Comparison of ENCODE assay signal across 29 mouse cellular contexts in genomic region chr3:134223956-134224355, GRCm38 (mm10). TPM values are rescaled to one million over a fixed set of nuclear protein-coding genes. Genes with fewer than 3 reads are reported as not detected.
"Had no signal": no experiment of that assay in that cellular context is flagged by ENCODE, and none has a peak within 500 bp of the region (broad histone marks: within the 10 kb centered on the region; RNA-seq: fewer than 3 reads in every experiment).

No protein-coding gene starts in this region.

- H3K36me3 ChIP-seq: heart, embryonic 13.5 days; heart, embryonic 15.5 days; hindbrain, embryonic 10.5 days; hindbrain, embryonic 12.5 days; intestine, embryonic 15.5 days; limb, embryonic 10.5 days; limb, embryonic 12.5 days; liver, embryonic 13.5 days; liver, embryonic 15.5 days had no signal

- H3K4me1 ChIP-seq: heart, embryonic 13.5 days; heart, embryonic 15.5 days; hindbrain, embryonic 10.5 days; hindbrain, embryonic 12.5 days; intestine, embryonic 15.5 days; limb, embryonic 10.5 days; limb, embryonic 12.5 days; liver, embryonic 13.5 days had no signal

- ATAC-seq: hindbrain, embryonic 16.5 days; inflammation-experienced regulatory T-cells, adult 6 months; intestine, embryonic 15.5 days; intestine, postnatal 0 days; liver, postnatal 0 days had no signal

- H3K27me3 ChIP-seq: heart, embryonic 13.5 days; heart, embryonic 15.5 days; hindbrain, embryonic 12.5 days; intestine, embryonic 15.5 days; limb, embryonic 12.5 days; liver, embryonic 13.5 days; liver, embryonic 15.5 days had no signal

- H3K4me3 ChIP-seq: heart, adult 2 months; heart, embryonic 13.5 days; heart, embryonic 15.5 days; hindbrain, embryonic 10.5 days; hindbrain, embryonic 12.5 days; intestine, embryonic 15.5 days; layer of hippocampus, adult 2 months; left cerebral cortex, adult 2 months; limb, embryonic 10.5 days; limb, embryonic 12.5 days; liver, embryonic 13.5 days; liver, embryonic 15.5 days had no signal

- H3K9me3 ChIP-seq: heart, embryonic 13.5 days; heart, embryonic 15.5 days; hindbrain, embryonic 10.5 days; hindbrain, embryonic 12.5 days; intestine, embryonic 15.5 days; limb, embryonic 10.5 days; limb, embryonic 12.5 days; liver, embryonic 13.5 days; liver, embryonic 15.5 days had no signal

- DNase-seq: gastrocnemius, postnatal 10 days; gastrocnemius, postnatal 25 days; heart, adult 2 months; heart, postnatal 14 days; heart, postnatal 4 days; kidney, adult 18-20 months; kidney, adult 8-10 months; kidney, postnatal 10 days; kidney, postnatal 25 days; kidney, postnatal 4 days; liver; liver, embryonic 13.5 days; liver, postnatal 0 days had no signal

- H3K27ac ChIP-seq: heart, adult 2 months; heart, embryonic 13.5 days; heart, embryonic 15.5 days; hindbrain, embryonic 10.5 days; hindbrain, embryonic 12.5 days; hindbrain, embryonic 14.5 days; intestine, embryonic 15.5 days; layer of hippocampus, adult 2 months; left cerebral cortex, adult 2 months; limb, embryonic 10.5 days; limb, embryonic 12.5 days; liver, embryonic 13.5 days; liver, embryonic 15.5 days had no signal

- H3K4me2 ChIP-seq: heart, embryonic 11.5 days; heart, embryonic 13.5 days; heart, embryonic 15.5 days; hindbrain, embryonic 12.5 days; hindbrain, embryonic 14.5 days; intestine, embryonic 15.5 days; limb, embryonic 12.5 days; liver, embryonic 11.5 days; liver, embryonic 13.5 days; liver, embryonic 15.5 days had no signal

- H3K9ac ChIP-seq: heart, embryonic 13.5 days; heart, embryonic 15.5 days; hindbrain, embryonic 12.5 days; hindbrain, embryonic 14.5 days; intestine, embryonic 15.5 days; limb, embryonic 12.5 days; liver, embryonic 13.5 days; liver, embryonic 15.5 days; liver, postnatal 0 days had no signal

RNA-seq across cellular contexts. Expression of gene Cxxc4, which starts 12.3 kb away (rescaled TPM):
- polyA plus RNA-seq: inflammation-experienced regulatory T-cells, adult 6 months had no signal
